Mouse (Mus musculus) kidney, embryonic 16.5 days (tissue): ENCODE measurements at regions not wholly inside any gene's neighbourhood (a gene's known extent, or its start where the extent isn't known, plus 50 kb on each side); places are given as distances from the start of the nearest gene placed in this dataset.

Source experiments
- ATAC-seq: fragments of 200-750 bp; cut with Nextera tagmentation; 2 replicates; pipeline ENCODE4 v1.8.0; 2017; ENCODE audit warnings: moderate TSS enrichment; ENCODE audit not compliant: low FRiP score, low TSS enrichment
- H3K27ac ChIP-seq: fragments of 300-500 bp; sonication (generic); 2 replicates; pipeline ENCODE4 v1.5.1; 2014; ENCODE audit warnings: low read length
- H3K27me3 ChIP-seq: fragments of 300-500 bp; sonication (generic); 2 replicates; pipeline ENCODE4 v1.6.1; 2014; ENCODE audit warnings: low read length, control low read depth, mixed read lengths; ENCODE audit not compliant: insufficient read depth
- H3K36me3 ChIP-seq: fragments of 300-500 bp; sonication (generic); 2 replicates; pipeline ENCODE4 v1.6.1; 2014; ENCODE audit warnings: low read length, control low read depth, mixed read lengths; ENCODE audit not compliant: insufficient read depth
- H3K4me1 ChIP-seq: fragments of 300-500 bp; sonication (generic); 2 replicates; pipeline ENCODE4 v1.6.1; 2014; ENCODE audit warnings: low read length, control low read depth, mixed read lengths; ENCODE audit not compliant: insufficient read depth
- H3K4me2 ChIP-seq: fragments of 300-500 bp; sonication (generic); replicated peaks from 2 replicates; pipeline ENCODE4 v1.6.1; 2014; ENCODE audit warnings: low read depth, low read length
- H3K4me3 ChIP-seq: fragments of 300-500 bp; sonication (generic); 2 replicates; pipeline ENCODE4 v1.5.1; 2014; ENCODE audit warnings: mild to moderate bottlenecking, low read length
- H3K9ac ChIP-seq: fragments of 300-500 bp; sonication (generic); replicated peaks from 2 replicates; pipeline ENCODE4 v1.6.1; 2014; ENCODE audit warnings: low read length
- H3K9me3 ChIP-seq: fragments of 300-500 bp; sonication (generic); 2 replicates; pipeline ENCODE4 v1.6.1; 2016; ENCODE audit warnings: low read length, control low read depth
- WGBS: fragments of 180-500 bp; shearing (Covaris S2); extraction: QIAGEN DNeasy Blood & Tissue Kit; methylation state at CpG from one replicate; pipeline ENCODE4 v1.1.7; 2014; 5-methylcytosine and 5-hydroxymethylcytosine counted together

GRCm38 (mm10) chr6:81622714-81623113 lies 300.8 kb upstream of the Gcfc2 start:
- Histone ChIP-seq H3K27ac (no peak overlapping the region), H3K4me2 (no peak overlapping the region), H3K9ac (no peak overlapping the region), H3K4me1 (no peaks in the 10 kb centered on the region), H3K9me3 (no peaks in the 10 kb centered on the region), H3K27me3 (no peaks in the 10 kb centered on the region), H3K4me3 (no peak overlapping the region), H3K36me3 (no peaks in the 10 kb centered on the region)
- 75% methylated on average over 5 of the region's 5 CpGs for WGBS
- no peak for ATAC-seq

DNA sequence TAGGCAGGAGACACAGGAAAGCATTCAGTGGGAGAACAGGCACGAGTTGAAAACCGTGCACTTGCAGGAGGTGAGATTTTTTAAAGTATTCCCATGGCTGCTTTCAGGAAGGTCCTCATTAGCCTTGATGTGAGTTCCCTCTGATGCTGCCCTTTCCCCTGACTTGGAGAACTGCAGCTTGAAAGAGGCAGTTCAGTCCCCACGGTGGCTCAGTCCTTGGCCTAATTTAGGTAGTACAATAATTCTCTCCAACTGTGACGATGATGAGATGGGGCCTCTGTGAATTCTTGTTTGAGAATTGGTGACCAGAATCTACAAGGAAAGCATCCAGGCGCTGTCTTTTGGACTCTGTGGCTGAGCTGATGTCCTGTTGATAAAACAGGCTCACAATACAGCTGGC lies 298.5 kb upstream of the Gcfc2 start:
- H3K27ac ChIP-seq = no peak overlapping the region
- ATAC-seq = no peak
- no peaks in the 10 kb centered on the region for H3K4me1 ChIP-seq
- no peaks in the 10 kb centered on the region for H3K9me3 ChIP-seq
- no peak overlapping the region for H3K9ac ChIP-seq
- H3K4me2 ChIP-seq = no peak overlapping the region
- H3K27me3 ChIP-seq = no peaks in the 10 kb centered on the region
- 47% methylated on average over 5 of the region's 5 CpGs for WGBS
- H3K4me3 ChIP-seq = no peak overlapping the region
- no peaks in the 10 kb centered on the region for H3K36me3 ChIP-seq

- 28% methylated on average over 3 of the region's 3 CpGs for WGBS
- H3K27ac ChIP-seq = no peak overlapping the region
- H3K4me3 ChIP-seq = no peak overlapping the region
- no peaks in the 10 kb centered on the region for H3K27me3 ChIP-seq
- no peaks in the 10 kb centered on the region for H3K9me3 ChIP-seq
- H3K36me3 ChIP-seq = no peaks in the 10 kb centered on the region
- H3K4me2 ChIP-seq = no peak overlapping the region
- no peak overlapping the region for H3K9ac ChIP-seq
- ATAC-seq = peak; percentile 31; the same call in 1 of the 2 replicates
- no peaks in the 10 kb centered on the region for H3K4me1 ChIP-seq
These were observed 289.9 kb upstream of the Gcfc2 start for GRCm38 (mm10) chr6:81633586-81633985.

- H3K4me3 ChIP-seq = no peak overlapping the region
- no peak for ATAC-seq
- no peaks in the 10 kb centered on the region for H3K4me1 ChIP-seq
- 84% methylated on average over 3 of the region's 3 CpGs for WGBS
- no peak overlapping the region for H3K27ac ChIP-seq
- no peaks in the 10 kb centered on the region for H3K27me3 ChIP-seq
- H3K4me2 ChIP-seq = no peak overlapping the region
- no peaks in the 10 kb centered on the region for H3K36me3 ChIP-seq
- no peak overlapping the region for H3K9ac ChIP-seq
- H3K9me3 ChIP-seq = no peaks in the 10 kb centered on the region
These were observed 275.7 kb upstream of the Gcfc2 start for GRCm38 (mm10) chr6:81647615-81648375.

DNA sequence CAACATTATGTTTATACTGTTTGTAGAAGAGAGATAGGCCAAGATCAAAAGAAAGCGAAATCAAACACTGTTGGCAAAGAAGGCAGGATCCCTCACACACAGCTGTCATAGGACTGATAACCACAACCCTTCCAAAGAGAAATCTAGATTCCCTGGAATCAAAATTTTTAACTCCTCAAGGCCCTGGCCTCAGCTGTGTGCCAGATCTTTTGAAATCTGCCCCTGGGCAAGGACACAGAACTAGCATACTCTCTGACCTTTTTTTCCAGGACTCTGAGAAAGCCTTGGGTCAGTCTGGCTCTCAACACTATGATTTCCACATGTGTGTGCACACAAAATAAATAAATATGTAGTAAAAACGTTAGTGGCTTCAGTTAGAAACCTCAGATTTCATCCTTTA lies 271.6 kb upstream of the Gcfc2 start:
- WGBS = 65% methylated on average over 2 of the region's 2 CpGs
- no peaks in the 10 kb centered on the region for H3K4me1 ChIP-seq
- no peak for ATAC-seq
- no peak overlapping the region for H3K4me2 ChIP-seq
- no peak overlapping the region for H3K27ac ChIP-seq
- H3K4me3 ChIP-seq = no peak overlapping the region
- no peaks in the 10 kb centered on the region for H3K36me3 ChIP-seq
- H3K9me3 ChIP-seq = no peaks in the 10 kb centered on the region
- H3K9ac ChIP-seq = no peak overlapping the region
- H3K27me3 ChIP-seq = no peaks in the 10 kb centered on the region

- no peak overlapping the region for H3K27ac ChIP-seq
- H3K4me2 ChIP-seq = no peak overlapping the region
- H3K4me1 ChIP-seq = no peaks in the 10 kb centered on the region
- H3K27me3 ChIP-seq = no peaks in the 10 kb centered on the region
- H3K36me3 ChIP-seq = no peaks in the 10 kb centered on the region
- 89% methylated on average over 2 of the region's 2 CpGs for WGBS
- H3K4me3 ChIP-seq = no peak overlapping the region
- H3K9me3 ChIP-seq = no peaks in the 10 kb centered on the region
- ATAC-seq = no peak
- H3K9ac ChIP-seq = no peak overlapping the region
These were observed 268.3 kb upstream of the Gcfc2 start for GRCm38 (mm10) chr6:81655205-81655604.

DNA sequence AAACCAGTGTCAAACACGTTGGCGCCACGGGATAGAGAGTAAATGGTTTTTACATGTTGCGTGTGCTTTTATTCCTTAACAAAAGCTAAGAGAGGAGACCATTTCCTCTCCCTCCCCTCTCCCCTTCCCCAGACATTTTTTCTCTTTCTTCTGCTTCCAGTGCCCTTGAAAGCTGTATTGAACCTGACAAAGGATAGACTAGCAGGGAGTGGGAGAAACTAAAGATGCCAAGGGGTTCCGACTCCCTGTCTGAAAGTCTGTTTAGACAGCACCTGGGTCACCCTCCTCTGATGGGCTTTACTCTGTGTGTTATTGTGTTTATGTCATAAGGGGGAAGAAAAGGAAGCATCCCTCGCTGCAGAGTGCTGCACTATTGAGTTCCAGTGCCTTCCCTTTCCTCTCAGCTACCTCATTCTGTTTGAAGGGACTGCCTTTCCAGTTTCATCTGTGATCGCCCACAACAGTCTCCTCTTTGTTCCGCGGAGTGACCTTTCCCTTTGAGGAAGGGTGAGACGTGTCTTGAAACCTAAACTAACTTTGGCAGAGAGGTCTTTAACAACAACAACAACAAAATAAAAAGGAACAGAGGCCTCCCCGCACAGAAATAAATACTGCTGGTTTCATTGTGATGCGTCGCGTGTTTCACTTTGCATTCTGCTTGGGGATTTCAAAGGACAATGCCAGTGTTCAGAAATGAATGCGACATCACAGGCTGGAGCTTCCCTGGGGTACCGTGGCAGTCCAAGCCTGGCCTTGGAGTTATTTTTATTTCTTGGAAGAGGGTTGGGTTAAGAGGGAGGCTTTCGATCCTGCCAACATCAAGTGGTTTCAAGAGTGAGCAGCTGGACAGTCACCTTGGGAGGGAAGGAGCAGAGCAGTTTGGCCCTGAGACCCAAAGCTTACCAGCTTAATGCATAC lies 262.7 kb upstream of the Gcfc2 start:
- Histone ChIP-seq H3K9me3 (no peaks in the 10 kb centered on the region), H3K27ac (no peak overlapping the region), H3K4me2 (no peak overlapping the region), H3K36me3 (no peaks in the 10 kb centered on the region), H3K4me1 (no peaks in the 10 kb centered on the region), H3K9ac (no peak overlapping the region), H3K27me3 (no peaks in the 10 kb centered on the region), H3K4me3 (no peak overlapping the region)
- ATAC-seq = no peak
- WGBS = 69% methylated on average over 17 of the region's 17 CpGs

DNA sequence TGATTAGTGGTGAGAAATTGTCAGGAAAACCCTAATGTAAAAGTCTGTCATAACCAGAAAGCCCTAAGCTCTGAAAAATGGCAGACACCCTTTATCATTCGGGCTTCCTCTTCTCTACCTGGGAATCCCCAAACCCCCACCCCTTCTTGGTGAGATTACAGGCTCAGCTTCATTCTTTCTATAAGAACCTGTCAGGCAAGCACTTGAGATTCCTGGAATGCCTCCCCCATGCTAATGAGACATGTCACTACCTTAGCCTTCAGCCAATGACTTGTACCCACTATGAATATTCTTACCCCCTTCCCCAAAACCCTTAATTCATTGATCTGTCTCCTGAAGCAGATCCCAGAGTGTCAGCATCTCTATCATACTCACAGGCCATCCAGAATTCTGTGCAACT lies 254.5 kb upstream of the Gcfc2 start:
- WGBS = 83% methylated on average over 1 of the region's 1 CpGs
- no peak overlapping the region for H3K4me2 ChIP-seq
- ATAC-seq = no peak
- H3K27me3 ChIP-seq = no peaks in the 10 kb centered on the region
- H3K27ac ChIP-seq = no peak overlapping the region
- no peak overlapping the region for H3K4me3 ChIP-seq
- H3K4me1 ChIP-seq = no peaks in the 10 kb centered on the region
- no peaks in the 10 kb centered on the region for H3K36me3 ChIP-seq
- H3K9me3 ChIP-seq = no peaks in the 10 kb centered on the region
- no peak overlapping the region for H3K9ac ChIP-seq

- Histone ChIP-seq H3K36me3 (no peaks in the 10 kb centered on the region), H3K27me3 (no peaks in the 10 kb centered on the region), H3K27ac (no peak overlapping the region), H3K4me2 (no peak overlapping the region), H3K9me3 (no peaks in the 10 kb centered on the region), H3K9ac (no peak overlapping the region), H3K4me3 (no peak overlapping the region), H3K4me1 (no peaks in the 10 kb centered on the region)
- ATAC-seq = no peak
- WGBS = 61% methylated on average over 2 of the region's 2 CpGs
These were observed 250.2 kb upstream of the Gcfc2 start for GRCm38 (mm10) chr6:81673316-81673715.

GRCm38 (mm10) chr6:81697284-81697683 lies 226.2 kb upstream of the Gcfc2 start:
- Histone ChIP-seq H3K9ac (no peak overlapping the region), H3K4me3 (no peak overlapping the region), H3K27me3 (no peaks in the 10 kb centered on the region), H3K4me1 (no peaks in the 10 kb centered on the region), H3K9me3 (no peaks in the 10 kb centered on the region), H3K27ac (no peak overlapping the region), H3K36me3 (no peaks in the 10 kb centered on the region), H3K4me2 (no peak overlapping the region)
- 51% methylated on average over 7 of the region's 7 CpGs for WGBS
- ATAC-seq = no peak
